ENCODE assay signal across 8 mouse cellular contexts in the genomic region with DNA sequence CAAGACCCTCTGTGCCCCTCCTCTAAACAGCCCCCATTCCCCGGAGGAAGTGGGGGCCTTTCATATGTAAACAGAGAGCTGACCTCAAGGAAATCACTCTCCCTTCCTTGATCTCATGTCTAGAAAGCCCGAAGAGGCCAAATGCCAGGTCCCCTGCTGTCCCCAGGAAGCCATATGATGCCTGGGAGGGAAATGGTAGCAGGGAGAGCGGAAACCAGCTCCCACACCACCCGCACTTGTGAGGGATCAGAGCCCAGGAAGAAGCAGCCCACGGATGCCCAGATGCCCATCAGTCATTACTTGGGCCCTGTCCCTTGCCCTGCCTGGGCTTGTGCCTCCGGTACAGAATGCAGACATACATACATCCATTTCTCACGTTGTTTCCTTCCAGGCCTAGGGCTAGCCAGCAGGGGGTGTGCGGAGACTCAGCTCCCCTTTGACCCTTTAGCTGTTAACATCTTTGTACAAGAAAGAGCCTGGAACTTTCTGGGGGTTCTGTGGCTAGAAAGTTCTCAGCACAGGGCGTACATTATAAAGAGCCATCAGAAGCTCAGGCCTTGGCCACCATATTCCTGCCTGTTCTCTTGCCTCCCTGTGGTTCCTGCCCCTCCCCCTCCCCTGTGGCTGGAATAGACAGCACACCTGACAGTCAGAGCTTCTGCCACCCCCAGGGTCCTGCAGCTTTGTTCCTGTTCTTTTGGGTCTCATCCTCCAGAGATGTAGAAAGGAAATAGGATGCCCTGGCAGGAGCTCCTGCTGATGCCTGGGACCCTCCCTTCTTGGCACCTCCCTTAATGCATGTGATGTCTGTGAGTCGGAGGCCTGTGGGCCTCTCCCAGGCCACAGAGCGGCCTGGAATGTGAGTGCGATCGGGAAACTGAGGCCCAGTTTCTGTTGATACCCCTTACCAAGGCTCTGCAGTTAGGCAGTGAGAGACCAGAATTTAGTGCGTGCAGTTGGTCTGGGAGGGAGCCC.
DNase-seq lines count a peak whose midpoint lies in the region; TF ChIP-seq lines count a peak whose summit lies in the region.

No protein-coding gene starts in this region.

- TF ChIP-seq CTCF in gastrocnemius, adult 2 months (IDR thresholded peaks at IDR 0.05) = peak; percentile 16; the same call in 1 of the 2 replicates
- no peak for TF ChIP-seq CTCF in kidney, adult 2 months (conservative IDR thresholded peaks at IDR 0.05; ENCODE audit: insufficient read depth, insufficient read length, low read depth, low read length)

- intact Hi-C loops in gastrocnemius, adult 2 months (cut with DNase I) = no loop called here

- peak overlapping the region; percentile 38; the same call in 1 of the 2 replicates for H3K27ac ChIP-seq in gastrocnemius, adult 2 months
- H3K27ac ChIP-seq in hindbrain, embryonic 10.5 days = peak overlapping the region; percentile 85
- H3K27ac ChIP-seq in kidney, adult 2 months (ENCODE audit: insufficient read depth, low read depth, low read length) = no peak overlapping the region

- DNase-seq in gastrocnemius, adult 2 months = no peak
- DNase-seq in gastrocnemius, postnatal 25 days = no peak
- DNase-seq in ES-CJ7 (ENCODE audit: low read depth, low spot score) = peak; percentile 79
- DNase-seq in hindbrain, embryonic 10.5 days (ENCODE audit: low spot score) = peak; percentile 49
- DNase-seq in lung, postnatal 10 days = peak; percentile 70
- no peak for DNase-seq in spleen, postnatal 4 days (ENCODE audit: low spot score in 2 of 2)
- no peak for DNase-seq in urinary bladder, postnatal 14 days (ENCODE audit: low spot score)
- DNase-seq in kidney, adult 2 months = no peak

- peaks cover 70% of the 10 kb centered on the region for H3K27me3 ChIP-seq in hindbrain, embryonic 10.5 days (ENCODE audit: insufficient read depth, poor library complexity, severe bottlenecking)
- no peaks in the 10 kb centered on the region for H3K27me3 ChIP-seq in kidney, adult 2 months (replicated peaks; ENCODE audit: control insufficient read depth, insufficient read depth, low read length)

- no peak overlapping the region for H3K4me3 ChIP-seq in gastrocnemius, adult 2 months
- H3K4me3 ChIP-seq in hindbrain, embryonic 10.5 days = 0 out of 2 replicates have a peak overlapping the region, but pooled peaks have one; percentile 2
- H3K4me3 ChIP-seq in kidney, adult 2 months (ENCODE audit: insufficient read depth, low read depth, low read length) = no peak overlapping the region

- peaks cover 95% of the 10 kb centered on the region for H3K4me1 ChIP-seq in hindbrain, embryonic 10.5 days (replicated peaks)
- no peaks in the 10 kb centered on the region for H3K4me1 ChIP-seq in kidney, adult 2 months (ENCODE audit: control insufficient read depth, insufficient read depth, low read length)

- H3K9me3 ChIP-seq in hindbrain, embryonic 10.5 days = no peaks in the 10 kb centered on the region

- WGBS in hindbrain, embryonic 10.5 days = 27% methylated on average over 14 of the region's 14 CpGs
- 65% methylated on average over 14 of the region's 14 CpGs for WGBS in kidney, adult 2 months

- no peaks in the 10 kb centered on the region for H3K36me3 ChIP-seq in hindbrain, embryonic 10.5 days
- H3K36me3 ChIP-seq in kidney, adult 2 months (ENCODE audit: control insufficient read depth, insufficient read depth, low read length) = no peaks in the 10 kb centered on the region

- no peak for TF ChIP-seq POLR2A in kidney, adult 2 months (IDR thresholded peaks at IDR 0.05; ENCODE audit: low read depth, low read length)

Comparison
In these comparisons a context has a peak if more than half of its experiments do, and no peak if none do; other contexts are left out.
1. DNase-seq: peak in ES-CJ7 (single experiment), hindbrain, embryonic 10.5 days (single experiment) and lung, postnatal 10 days (single experiment); none in gastrocnemius, adult 2 months (single experiment), gastrocnemius, postnatal 25 days (single experiment), spleen, postnatal 4 days (0 of 2), urinary bladder, postnatal 14 days (single experiment) and kidney, adult 2 months (single experiment).